Mouse (Mus musculus) monocyte, adult 2 months (primary cell): ENCODE measurements around the gene Lrch3.
"Not testable (repeated sequence)": the region's sequence is repeated elsewhere in the genome, so short reads cannot be mapped to it uniquely, and the experiment has no call there.

Experiments used
- DNase-seq, 2 experiments: peaks; one replicate each; pipeline ENCODE4 v3.0.0; 2022; ENCODE audit warnings: low spot score in 2 of 2, low read depth in 1 of 2

Gene Lrch3

GRCm38 (mm10) chr16:32913212-32913611 is 688 bp upstream of the Lrch3 start:
- DNase-seq: no peak

- no peak for DNase-seq
Measured at GRCm38 (mm10) chr16:32915292-32916068, 1.6 kb downstream of the Lrch3 start.

DNA sequence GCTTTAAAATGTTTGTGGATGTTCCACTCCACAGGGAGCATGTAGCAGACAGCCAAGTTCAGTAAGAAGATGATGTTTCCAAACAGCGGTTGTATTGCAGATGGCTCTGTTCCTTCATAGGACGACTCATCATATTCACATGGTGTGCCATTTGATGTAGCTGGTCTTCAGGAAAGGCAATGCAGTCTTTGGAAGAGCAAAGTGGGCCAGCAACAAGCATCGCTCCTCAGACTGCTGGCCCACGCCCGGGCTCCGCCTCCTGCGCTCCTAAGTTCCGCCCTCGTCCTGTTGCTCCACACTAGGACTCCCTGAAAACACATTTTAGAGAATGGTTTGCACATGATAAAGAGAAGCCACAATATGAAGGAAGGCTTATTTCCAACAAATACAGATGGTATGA is 12.7 kb downstream of the Lrch3 start:
- DNase-seq: not testable (repeated sequence)

GRCm38 (mm10) chr16:32927044-32927443 is 13.1 kb downstream of the Lrch3 start:
- DNase-seq: no peak

GRCm38 (mm10) chr16:32929918-32930317 is 16.0 kb downstream of the Lrch3 start:
- DNase-seq: no peak

DNA sequence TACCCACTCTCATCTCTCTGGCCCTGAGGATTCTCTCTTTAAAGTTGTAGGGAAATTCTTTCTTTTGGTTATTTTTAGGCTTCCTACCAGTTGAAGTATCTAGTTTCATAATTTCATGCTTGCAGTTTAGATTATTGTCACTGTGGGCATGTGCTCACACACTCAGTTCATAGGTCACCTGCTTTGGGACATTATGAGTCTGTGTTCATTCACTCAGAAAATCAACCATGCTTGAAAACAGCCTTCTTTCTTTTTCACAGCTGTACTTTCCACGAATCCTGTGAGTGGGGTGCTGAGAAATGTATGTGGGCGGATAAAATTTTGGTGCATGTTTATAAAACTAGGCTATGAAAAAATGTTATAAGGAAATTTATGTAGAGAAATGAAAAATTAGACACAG is 20.6 kb downstream of the Lrch3 start:
- no peak for DNase-seq

GRCm38 (mm10) chr16:32935088-32935487 is 21.2 kb downstream of the Lrch3 start:
- no peak for DNase-seq

GRCm38 (mm10) chr16:32937358-32937757 is 23.5 kb downstream of the Lrch3 start:
- no peak for DNase-seq

GRCm38 (mm10) chr16:32939301-32939700 is 25.4 kb downstream of the Lrch3 start:
- DNase-seq: not testable (repeated sequence)

DNA sequence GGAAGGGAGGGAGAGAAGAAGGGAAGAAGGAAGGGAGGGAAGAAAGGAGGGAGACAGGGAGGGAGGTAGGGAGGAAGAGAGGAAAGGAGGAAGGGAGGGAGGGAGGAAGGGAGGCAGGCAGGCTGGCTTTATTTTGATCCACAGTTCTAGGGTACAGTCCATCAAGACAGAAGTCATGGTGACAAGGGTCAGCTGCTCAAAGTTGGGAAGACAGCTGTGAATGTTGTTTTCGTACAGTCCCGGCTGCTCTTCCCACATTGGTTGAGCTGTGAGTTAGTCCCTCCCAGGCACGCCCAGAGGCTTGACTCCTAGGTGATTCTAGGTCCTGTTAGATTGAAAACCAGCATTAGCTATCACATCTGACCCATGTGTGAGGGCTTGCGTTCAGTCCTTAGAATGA is 25.8 kb downstream of the Lrch3 start:
- not testable (repeated sequence) for DNase-seq

DNA sequence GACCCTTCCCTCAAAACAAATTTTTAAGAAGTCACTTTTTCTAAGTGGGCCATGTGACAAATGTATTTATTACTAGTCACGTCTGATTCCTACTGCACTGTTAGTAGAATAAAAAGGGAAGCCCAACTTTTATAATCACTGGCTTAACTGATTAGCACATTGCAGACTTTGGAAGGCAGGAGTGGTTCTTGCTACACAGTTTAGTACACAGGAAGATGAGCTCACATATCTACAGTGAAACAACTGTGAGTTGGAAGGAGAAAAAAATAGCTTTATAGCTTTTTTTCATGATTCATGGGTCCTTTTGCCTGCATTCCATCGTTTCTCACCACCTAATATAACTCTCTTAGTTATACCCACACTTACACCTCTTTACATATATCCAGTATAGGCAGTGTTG is 27.3 kb downstream of the Lrch3 start:
- not testable (repeated sequence) for DNase-seq

- no peak for DNase-seq
Measured at GRCm38 (mm10) chr16:32942694-32943093, 28.8 kb downstream of the Lrch3 start.

GRCm38 (mm10) chr16:32945379-32945778 is 31.5 kb downstream of the Lrch3 start:
- no peak for DNase-seq

DNA sequence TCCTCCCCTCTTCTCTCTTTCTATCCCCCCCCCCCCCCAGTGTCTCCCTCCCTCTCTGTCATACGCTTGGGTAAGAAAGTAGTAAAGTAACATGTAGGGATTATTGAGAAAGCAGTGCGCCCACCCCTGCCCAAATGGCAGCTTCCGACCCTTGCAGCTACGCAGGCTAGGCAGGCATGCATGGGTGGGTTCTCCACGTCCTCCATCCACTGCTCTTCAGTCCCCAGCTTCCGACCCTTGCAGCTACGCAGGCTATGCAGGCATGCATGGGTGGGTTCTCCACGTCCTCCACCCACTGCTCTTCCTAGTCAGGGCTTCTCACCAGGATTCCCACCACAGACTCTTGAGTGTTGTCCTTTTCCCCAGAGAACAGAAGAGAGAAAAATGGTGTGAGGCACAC is 34.1 kb downstream of the Lrch3 start:
- no peak for DNase-seq

- no peak for DNase-seq
Measured at GRCm38 (mm10) chr16:32948656-32949055, 34.8 kb downstream of the Lrch3 start.

DNA sequence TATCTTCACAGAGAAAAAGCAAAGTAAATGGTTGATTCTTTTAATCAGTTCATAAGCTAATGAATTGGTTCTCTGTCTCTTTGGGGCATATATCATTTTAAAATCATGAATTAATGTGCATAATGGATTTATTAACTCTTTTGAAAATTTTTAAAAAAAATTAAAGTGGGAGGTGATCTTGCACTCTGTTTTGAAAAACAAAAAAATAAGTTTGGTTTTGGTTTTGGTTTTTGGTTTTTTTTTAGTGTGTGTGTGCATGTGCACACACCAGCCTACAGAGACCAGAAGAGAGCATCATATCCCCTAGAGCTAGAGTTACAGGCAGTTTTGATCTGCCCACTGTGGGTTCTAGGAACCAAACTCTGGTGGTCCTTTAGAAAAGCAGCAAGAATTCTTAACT is 35.4 kb downstream of the Lrch3 start:
- DNase-seq: no peak

GRCm38 (mm10) chr16:32951074-32951473 is 37.2 kb downstream of the Lrch3 start:
- DNase-seq: no peak

DNA sequence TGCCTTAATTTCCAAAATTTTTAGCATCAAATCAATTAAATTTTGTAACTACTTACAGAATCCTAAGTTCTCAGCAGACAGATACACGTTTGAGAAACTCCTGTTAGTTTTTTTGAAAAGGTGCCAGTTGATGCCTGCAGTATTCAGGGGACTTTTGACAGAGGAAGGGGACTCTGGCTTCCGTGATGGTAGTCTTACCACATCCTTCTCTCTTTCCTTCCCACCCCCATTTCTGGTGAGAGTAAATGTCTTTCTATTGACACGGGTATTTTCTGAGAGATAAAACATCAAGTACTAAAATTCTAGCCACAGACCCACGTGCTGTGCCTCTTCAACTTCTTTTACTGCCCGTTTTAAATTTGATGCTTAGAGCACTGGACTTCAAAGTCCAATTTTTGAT is 39.9 kb downstream of the Lrch3 start:
- no peak for DNase-seq

DNA sequence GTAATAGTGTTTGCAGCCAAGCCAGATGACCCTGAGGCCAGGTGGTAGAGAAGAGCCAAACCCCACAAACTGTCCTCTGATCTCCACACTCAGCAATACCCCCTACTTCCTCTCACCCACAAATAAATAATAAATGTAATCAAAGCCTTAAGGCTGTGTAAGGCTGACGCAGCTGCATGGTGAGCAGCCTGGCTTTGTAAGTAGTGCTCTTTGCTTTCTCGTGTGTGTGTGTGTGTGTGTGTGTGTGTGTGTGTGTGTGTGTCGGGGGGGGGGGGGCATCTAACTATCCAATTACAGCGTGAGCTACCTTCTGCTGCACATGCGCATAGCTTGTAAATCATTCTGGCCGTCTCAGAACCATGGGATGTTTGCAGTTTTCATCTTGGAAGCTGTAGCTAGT is 40.4 kb downstream of the Lrch3 start:
- no peak for DNase-seq

GRCm38 (mm10) chr16:32956889-32957288 is 43.0 kb downstream of the Lrch3 start:
- no peak for DNase-seq

GRCm38 (mm10) chr16:32972535-32972934 is 58.6 kb downstream of the Lrch3 start:
- DNase-seq: peak in 1 of 2 experiments; percentile 23

GRCm38 (mm10) chr16:32973047-32973446 is 59.1 kb downstream of the Lrch3 start:
- DNase-seq: no peak

- no peak for DNase-seq
Measured at GRCm38 (mm10) chr16:32980227-32980626, 66.3 kb downstream of the Lrch3 start.
